Mouse (Mus musculus): ENCODE measurements around the gene Apol10b.

DNA sequence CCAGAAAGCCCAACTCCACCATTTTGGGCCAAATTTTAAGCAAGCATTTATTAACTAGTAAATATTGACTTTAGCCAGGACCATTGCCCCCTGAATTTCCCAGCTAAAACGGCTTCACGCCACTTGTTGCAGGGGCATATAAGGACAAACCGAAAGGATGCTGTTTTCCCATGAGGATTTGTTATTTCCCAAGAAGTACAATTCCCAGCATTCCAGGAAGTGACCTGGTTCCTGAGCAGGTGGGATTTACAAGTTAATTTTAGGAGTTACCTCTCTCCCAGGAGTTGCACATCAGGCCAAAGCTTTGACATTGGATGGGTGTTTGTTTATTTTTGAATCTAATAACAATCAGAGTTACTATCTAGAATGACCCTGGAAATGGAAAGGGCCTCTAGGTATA is 10.1 kb upstream of the Apol10b start:
- TF ChIP-seq GATA1 (IDR thresholded peaks at IDR 0.05; ENCODE audit: low read length) (no peak), TAL1 (IDR thresholded peaks at IDR 0.05; ENCODE audit: low read length) (no peak)

All from erythroblast, embryonic 14.5 days (primary cell).